Mouse (Mus musculus) kidney, postnatal 10 days (tissue): ENCODE measurements at regions not wholly inside any gene's neighbourhood (a gene's known extent, or its start where the extent isn't known, plus 50 kb on each side); places are given as distances from the start of the nearest gene placed in this dataset.
A peak's percentile ranks its signal among the peaks of the same experiment; 100 is the strongest.

Source experiments
- DNase-seq: peaks from one replicate; pipeline ENCODE4 v3.0.0; 2021; ENCODE audit warnings: mixed read lengths

GRCm38 (mm10) chr2:9445826-9446225, 435.2 kb upstream of the 4930412O13Rik start:
- no peak for DNase-seq

GRCm38 (mm10) chr2:9464413-9464812, 416.6 kb upstream of the 4930412O13Rik start:
- no peak for DNase-seq

GRCm38 (mm10) chr2:9464818-9465217, 416.2 kb upstream of the 4930412O13Rik start:
- no peak for DNase-seq

- no peak for DNase-seq
Observed at GRCm38 (mm10) chr2:9467573-9467972, 413.5 kb upstream of the 4930412O13Rik start.

- DNase-seq = no peak
Observed at GRCm38 (mm10) chr2:9468651-9469050, 412.4 kb upstream of the 4930412O13Rik start.

GRCm38 (mm10) chr2:9481678-9482345, 399.2 kb upstream of the 4930412O13Rik start:
- no peak for DNase-seq

- DNase-seq = no peak
Observed at GRCm38 (mm10) chr2:9487381-9487914, 393.6 kb upstream of the 4930412O13Rik start.

- no peak for DNase-seq
Observed at GRCm38 (mm10) chr2:9493606-9494145, 387.4 kb upstream of the 4930412O13Rik start.

- no peak for DNase-seq
Observed at GRCm38 (mm10) chr2:9520045-9520444, 361.0 kb upstream of the 4930412O13Rik start.

GRCm38 (mm10) chr2:9525910-9526309, 355.1 kb upstream of the 4930412O13Rik start:
- DNase-seq = no peak

- DNase-seq = no peak
Observed at GRCm38 (mm10) chr2:9535141-9535658, 345.9 kb upstream of the 4930412O13Rik start.

- DNase-seq = no peak
Observed at GRCm38 (mm10) chr2:9547771-9548590, 333.1 kb upstream of the 4930412O13Rik start.

- DNase-seq = no peak
Observed at GRCm38 (mm10) chr2:9553313-9553712, 327.7 kb upstream of the 4930412O13Rik start.

- no peak for DNase-seq
Observed at GRCm38 (mm10) chr2:9564487-9565043, 316.5 kb upstream of the 4930412O13Rik start.

- DNase-seq = no peak
Observed at GRCm38 (mm10) chr2:9569220-9569619, 311.8 kb upstream of the 4930412O13Rik start.

- peak; percentile 45 for DNase-seq
Observed at GRCm38 (mm10) chr2:9574196-9574595, 306.9 kb upstream of the 4930412O13Rik start.

GRCm38 (mm10) chr2:9574651-9575050, 306.4 kb upstream of the 4930412O13Rik start:
- no peak for DNase-seq

GRCm38 (mm10) chr2:9577868-9578267, 303.2 kb upstream of the 4930412O13Rik start:
- DNase-seq = no peak

- DNase-seq = no peak
Observed at GRCm38 (mm10) chr2:9587389-9587788, 293.7 kb upstream of the 4930412O13Rik start.

- DNase-seq = no peak
Observed at GRCm38 (mm10) chr2:9589200-9589599, 291.9 kb upstream of the 4930412O13Rik start.

- no peak for DNase-seq
Observed at GRCm38 (mm10) chr2:9592531-9592930, 288.5 kb upstream of the 4930412O13Rik start.

- DNase-seq = peak; percentile 13
Observed at GRCm38 (mm10) chr2:9593931-9594330, 287.1 kb upstream of the 4930412O13Rik start.

- DNase-seq = no peak
Observed at GRCm38 (mm10) chr2:9595236-9595850, 285.7 kb upstream of the 4930412O13Rik start.
